Mouse (Mus musculus) effector memory CD4-positive, alpha-beta T cell, adult 7 months (primary cell): Measurements from ENCODE around the gene Krtap12-1. TPM values are rescaled to one million over a fixed set of nuclear protein-coding genes. Genes with fewer than 3 reads are reported as not detected.

Experiments used
- polyA plus RNA-seq: library from polyadenylated mRNA; unstranded; fragments of 100-300 nt; shearing (Covaris generic); gene quantifications from one replicate; pipeline ENCODE4 v1.2.1, GENCODE M21; 2017

The Krtap12-1 gene
- not detected for polyA plus RNA-seq

DNA sequence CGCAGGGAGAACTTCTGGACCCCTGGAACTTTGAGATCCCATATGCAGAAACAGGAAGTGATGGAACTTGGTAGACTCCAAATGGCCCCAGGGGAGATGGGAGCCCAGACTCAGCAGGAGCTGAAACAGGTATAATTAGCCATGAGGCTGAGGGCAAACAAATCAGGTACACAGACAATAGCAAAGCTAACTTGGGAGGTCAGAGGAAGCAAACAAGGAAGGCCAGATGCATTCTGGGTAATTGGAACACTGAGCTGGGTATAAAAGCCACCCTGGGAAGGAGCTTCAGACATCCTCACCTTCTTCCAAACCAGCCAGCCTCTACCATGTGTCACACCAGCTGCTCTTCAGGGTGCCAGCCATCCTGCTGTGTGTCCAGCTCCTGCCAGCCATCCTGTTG, at the start of gene Krtap12-1:
Gene Krtap12-1 (plus strand): TSS at position 301 of the 400 bp plus-strand sequence.

DNA sequence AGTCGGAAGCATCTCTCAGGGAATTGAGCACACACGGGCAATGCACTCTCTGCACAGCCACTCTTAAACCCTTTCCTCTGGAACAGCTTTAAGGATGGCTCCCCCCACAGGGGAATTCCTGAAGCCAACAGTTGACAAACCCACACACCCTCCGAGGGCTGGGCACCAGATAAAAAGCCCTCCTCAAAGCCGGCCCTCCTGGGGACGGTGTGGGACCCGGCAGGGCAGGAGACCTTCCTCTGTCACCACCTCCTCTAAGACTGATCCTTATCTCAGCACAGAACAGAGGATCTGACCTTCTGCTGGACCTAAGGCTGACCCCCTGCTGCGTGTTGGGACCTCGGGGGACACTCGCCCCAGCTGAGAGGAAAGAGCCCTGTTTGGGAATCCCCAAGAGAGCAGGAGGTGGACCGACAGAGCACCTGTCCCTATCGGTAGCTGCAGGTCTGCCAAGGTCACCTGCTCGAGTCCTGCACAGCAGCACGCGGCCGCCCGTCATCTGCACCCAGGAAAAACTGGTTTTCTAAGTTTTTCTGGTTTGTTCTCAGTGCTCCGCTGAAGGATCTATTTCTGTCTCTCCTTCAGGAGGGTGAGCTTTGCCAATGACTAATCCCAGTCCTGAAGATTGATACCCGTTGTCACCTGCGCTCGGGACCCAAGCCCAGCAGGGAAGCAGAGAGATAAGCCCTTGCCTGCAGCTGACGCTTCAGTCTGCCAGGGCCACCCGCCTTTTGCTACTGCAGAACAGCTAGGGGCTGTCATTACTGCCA, 34.3 kb upstream of the Krtap12-1 start, which contains the start of gene Tspear:
Gene Tspear (plus strand): TSS at position 675 of the 770 bp plus-strand sequence.

DNA sequence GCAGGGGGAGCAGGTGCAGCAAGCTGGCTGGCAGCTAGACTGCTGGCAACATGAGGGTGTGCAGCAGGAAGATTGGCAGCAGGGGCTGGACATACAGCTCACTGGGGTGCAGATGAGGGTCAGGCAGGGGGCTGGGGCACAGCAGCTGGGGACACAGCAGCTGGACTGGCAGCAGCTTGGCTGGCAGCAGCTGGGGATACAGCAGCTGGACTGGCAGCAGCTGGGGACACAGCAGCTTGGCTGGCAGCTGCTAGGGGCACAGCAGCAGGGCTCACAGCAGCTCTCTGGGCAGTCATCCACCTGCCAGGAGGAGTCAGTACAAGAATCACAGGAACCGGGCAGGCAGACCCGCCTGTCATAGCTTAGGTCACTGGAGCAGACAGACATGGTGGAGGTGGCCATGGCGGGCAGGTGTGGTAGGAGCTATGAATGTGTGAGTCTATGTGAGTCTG, 30.0 kb upstream of the Krtap12-1 start, which contains the start of gene Gm19402:
Gene Gm19402 (minus strand): TSS at position 402 of the 452 bp plus-strand sequence.

DNA sequence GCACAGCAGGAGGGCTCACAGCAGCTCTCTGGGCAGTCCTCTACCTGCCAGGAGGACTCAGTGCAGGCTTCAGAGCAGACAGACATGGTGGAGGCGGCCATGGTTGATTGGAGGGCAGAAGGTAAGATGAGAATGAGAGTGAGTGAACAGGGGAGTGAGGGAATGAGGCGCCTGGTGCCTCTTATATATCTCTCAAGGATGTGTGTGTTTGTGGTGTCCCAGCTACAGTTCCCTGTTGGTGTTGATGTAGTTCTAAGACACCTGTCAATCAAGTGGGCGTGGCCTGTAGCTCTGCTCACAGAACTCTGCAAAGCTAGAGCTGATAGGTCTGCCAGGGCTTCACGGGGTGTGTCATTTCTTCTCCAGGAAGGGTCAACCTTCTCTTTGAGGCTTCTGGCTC, 23.3 kb upstream of the Krtap12-1 start, which contains the start of gene Gm9508:
Gene Gm9508 (minus strand): TSS at position 101 of the 400 bp plus-strand sequence.

DNA sequence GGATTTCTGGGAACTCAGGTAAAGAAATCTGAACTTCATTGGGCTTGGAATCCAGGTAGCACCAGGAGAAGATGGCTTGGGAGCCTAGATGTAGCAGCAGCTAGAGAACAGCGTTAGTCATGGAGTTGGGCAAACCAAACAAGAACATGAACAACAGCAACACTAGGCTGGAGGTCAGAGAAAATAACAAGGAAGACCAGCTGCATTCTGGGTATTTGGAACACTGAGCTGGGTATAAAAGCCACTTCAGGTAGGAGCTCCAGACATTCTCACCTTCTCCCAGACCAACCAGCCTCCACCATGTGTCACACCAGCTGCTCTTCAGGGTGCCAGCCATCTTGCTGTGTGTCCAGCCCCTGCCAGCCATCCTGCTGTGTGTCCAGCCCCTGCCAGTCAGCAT, 14.1 kb upstream of the Krtap12-1 start, which contains the start of gene Gm10272:
Gene Gm10272 (plus strand): TSS at position 301 of the 400 bp plus-strand sequence.

DNA sequence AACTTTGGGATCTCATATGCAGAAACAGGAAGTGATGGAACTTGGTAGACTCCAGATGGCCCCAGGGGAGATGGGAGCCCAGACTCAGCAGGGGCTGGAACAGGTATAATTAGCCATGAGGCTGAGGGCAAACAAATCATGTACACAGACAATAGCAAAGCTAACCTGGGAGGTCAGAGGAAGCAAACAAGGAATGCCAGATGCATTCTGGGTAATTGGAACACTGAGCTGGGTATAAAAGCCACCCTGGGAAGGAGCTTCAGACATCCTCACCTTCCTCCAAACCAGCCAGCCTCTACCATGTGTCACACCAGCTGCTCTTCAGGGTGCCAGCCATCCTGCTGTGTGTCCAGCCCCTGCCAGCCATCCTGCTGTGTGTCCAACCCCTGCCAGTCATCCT, 9.2 kb upstream of the Krtap12-1 start, which contains the start of gene Gm10024:
Gene Gm10024 (plus strand): TSS at position 301 of the 400 bp plus-strand sequence.

DNA sequence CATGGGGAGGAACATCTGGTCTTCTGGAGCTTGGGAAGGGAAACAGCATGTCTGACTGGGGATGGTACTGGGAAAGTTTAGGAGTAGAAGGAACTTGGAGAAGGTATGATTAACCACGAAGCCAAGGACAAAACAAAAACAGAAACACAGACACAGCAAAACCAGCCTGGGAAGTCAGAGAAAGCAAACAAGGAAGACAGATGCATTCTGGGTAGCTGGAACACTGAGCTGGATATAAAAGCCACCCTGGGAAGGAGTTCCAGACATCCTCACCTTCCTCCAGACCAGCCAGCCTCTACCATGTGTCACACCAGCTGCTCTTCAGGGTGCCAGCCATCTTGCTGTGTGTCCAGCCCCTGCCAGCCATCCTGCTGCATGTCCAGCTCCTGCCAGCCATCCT, 4.9 kb upstream of the Krtap12-1 start, which contains the start of gene Gm10142:
Gene Gm10142 (plus strand): TSS at position 301 of the 400 bp plus-strand sequence.

DNA sequence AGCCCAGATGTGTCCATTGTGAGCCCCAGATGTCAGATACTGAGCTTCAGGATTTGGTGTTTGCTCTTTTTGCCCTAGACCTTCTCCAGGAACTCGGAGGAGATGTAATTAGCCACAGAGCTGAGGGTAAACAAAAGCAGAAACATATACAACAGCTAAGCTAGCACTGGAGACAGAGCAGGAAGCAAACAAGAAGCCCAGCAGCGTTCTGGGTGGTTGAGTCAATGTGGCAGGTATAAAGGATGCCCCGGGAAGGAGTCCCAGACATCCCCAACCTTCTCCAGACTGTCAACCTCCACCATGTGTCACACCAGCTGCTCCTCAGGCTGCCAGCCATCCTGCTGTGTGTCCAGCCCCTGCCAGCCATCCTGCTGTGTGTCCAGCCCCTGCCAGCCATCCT, 5.8 kb downstream of the Krtap12-1 start, which contains the start of gene Gm10100:
Gene Gm10100 (plus strand): TSS at position 301 of the 400 bp plus-strand sequence.

DNA sequence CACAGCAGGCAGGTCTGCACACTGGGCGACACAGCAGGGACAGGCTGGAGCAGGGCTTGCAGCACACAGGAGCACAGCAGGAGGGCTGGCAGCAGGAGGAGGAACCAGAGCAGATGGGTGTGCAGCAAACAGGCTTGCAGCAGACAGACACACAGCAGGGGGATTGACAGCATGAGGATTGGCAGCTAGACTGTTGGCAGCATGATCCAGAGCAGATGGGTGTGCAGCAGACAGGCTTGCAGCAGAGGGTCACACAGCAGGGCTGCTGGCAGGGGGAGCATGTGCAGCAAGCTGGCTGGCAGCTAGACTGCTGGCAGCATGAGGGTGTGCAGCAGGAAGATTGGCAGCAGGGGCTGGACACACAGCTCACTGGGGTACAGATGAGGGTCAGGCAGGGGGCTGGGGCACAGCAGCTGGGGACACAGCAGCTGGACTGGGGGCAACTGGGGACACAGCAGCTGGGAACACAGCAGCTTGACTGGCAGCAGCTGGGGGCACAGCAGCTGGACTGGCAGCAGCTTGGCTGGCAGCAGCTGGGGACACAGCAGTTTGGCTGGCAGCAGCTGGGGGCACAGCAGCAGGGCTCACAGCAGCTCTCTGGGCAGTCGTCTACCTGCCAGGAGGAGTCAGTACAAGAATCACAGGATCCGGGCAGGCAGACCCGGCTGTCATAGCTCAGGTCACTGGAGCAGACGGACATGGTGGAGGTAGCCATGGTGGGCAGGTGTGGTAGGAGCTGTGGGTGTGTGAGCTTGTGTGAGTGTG, 21.7 kb downstream of the Krtap12-1 start, which contains the start of gene Gm18596:
Gene Gm18596 (minus strand): TSS at position 715 of the 765 bp plus-strand sequence.

DNA sequence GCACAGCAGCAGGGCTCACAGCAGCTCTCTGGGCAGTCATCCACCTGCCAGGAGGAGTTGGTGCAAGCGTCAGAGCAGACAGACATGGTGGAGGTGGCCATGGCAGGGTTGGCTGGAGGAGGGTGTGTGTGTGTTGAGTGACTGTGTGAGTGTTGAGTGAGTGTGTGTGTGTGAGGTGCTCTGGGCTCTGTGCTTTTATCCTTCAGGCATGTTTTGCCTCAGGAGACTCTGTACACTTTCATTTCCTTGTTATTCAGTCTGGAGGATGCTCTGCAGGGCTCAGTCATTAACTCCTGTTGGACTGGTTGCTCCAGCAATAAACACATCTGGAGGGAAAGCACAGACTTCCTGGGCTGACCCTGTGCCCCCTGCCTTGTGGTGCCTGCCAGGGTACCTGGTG, 30.9 kb downstream of the Krtap12-1 start, which contains the start of gene Gm9736:
Gene Gm9736 (minus strand): TSS at position 101 of the 400 bp plus-strand sequence.

DNA sequence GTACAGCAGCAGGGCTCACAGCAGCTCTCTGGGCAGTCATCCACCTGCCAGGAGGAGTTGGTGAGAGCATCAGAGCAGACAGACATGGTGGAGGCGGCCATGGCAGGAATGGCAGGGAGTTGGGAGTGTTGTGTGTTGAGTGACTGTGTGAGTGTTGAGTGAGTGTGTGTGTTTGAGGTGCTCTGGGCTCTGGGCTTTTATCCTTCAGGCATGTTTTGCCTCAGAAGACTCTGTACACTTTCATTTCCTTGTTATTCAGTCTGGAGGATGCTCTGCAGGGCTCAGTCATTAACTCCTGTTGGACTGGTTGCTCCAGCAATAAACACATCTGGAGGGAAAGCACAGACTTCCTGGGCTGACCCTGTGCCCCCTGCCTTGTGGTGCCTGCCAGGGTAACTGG, 39.2 kb downstream of the Krtap12-1 start, which contains the start of gene Gm3233:
Gene Gm3233 (minus strand): TSS at position 101 of the 400 bp plus-strand sequence.

Other genes starting within 250 kb of the Krtap12-1 start
- 27.1 TPM for gene Fam207a, start 204.8 kb upstream of the Krtap12-1 start, polyA plus RNA-seq
- 617 TPM for gene Itgb2, start 190.3 kb upstream of the Krtap12-1 start, polyA plus RNA-seq
- gene Pttg1ip, start 138.9 kb upstream of the Krtap12-1 start, polyA plus RNA-seq = 91.7 TPM
- 96.7 TPM for gene Sumo3, start 114.5 kb upstream of the Krtap12-1 start, polyA plus RNA-seq
- not detected for gene Gm49325, start 114.4 kb upstream of the Krtap12-1 start, polyA plus RNA-seq
- gene Ube2g2, start 98.3 kb upstream of the Krtap12-1 start, polyA plus RNA-seq = 65.3 TPM
- gene Tspear, start 34.0 kb upstream of the Krtap12-1 start, polyA plus RNA-seq = 0.37 TPM
- not detected for gene Gm19402, start 29.8 kb upstream of the Krtap12-1 start, polyA plus RNA-seq
- not detected for gene Gm9508, start 23.4 kb upstream of the Krtap12-1 start, polyA plus RNA-seq
- not detected for gene Gm10272, start 14.0 kb upstream of the Krtap12-1 start, polyA plus RNA-seq
- not detected for gene Gm10024, start 9.1 kb upstream of the Krtap12-1 start, polyA plus RNA-seq
- gene Gm10142, start 4.8 kb upstream of the Krtap12-1 start, polyA plus RNA-seq = not detected
- not detected for gene Gm10100, start 5.9 kb downstream of the Krtap12-1 start, polyA plus RNA-seq
- not detected for gene Gm18596, start 22.0 kb downstream of the Krtap12-1 start, polyA plus RNA-seq
- not detected for gene Gm9736, start 30.8 kb downstream of the Krtap12-1 start, polyA plus RNA-seq
- not detected for gene Gm3233, start 39.1 kb downstream of the Krtap12-1 start, polyA plus RNA-seq
- gene Gm3238, start 50.7 kb downstream of the Krtap12-1 start, polyA plus RNA-seq = not detected
- gene Gm7138, start 56.3 kb downstream of the Krtap12-1 start, polyA plus RNA-seq = not detected
- gene Gm3250, start 61.9 kb downstream of the Krtap12-1 start, polyA plus RNA-seq = not detected
- not detected for gene Gm7137, start 67.6 kb downstream of the Krtap12-1 start, polyA plus RNA-seq
- not detected for gene Gm9639, start 74.5 kb downstream of the Krtap12-1 start, polyA plus RNA-seq
- gene Gm19668, start 78.5 kb downstream of the Krtap12-1 start, polyA plus RNA-seq = not detected
- not detected for gene Gm9507, start 91.2 kb downstream of the Krtap12-1 start, polyA plus RNA-seq
- gene Gm2696, start 94.1 kb downstream of the Krtap12-1 start, polyA plus RNA-seq = not detected
- not detected for gene Krtap10-4, start 106.5 kb downstream of the Krtap12-1 start, polyA plus RNA-seq
- gene Krtap10-10, start 115.3 kb downstream of the Krtap12-1 start, polyA plus RNA-seq = not detected
- gene Gm36176, start 126.2 kb downstream of the Krtap12-1 start, polyA plus RNA-seq = not detected
- gene Gm10318, start 132.3 kb downstream of the Krtap12-1 start, polyA plus RNA-seq = not detected
- gene Gm3285, start 141.4 kb downstream of the Krtap12-1 start, polyA plus RNA-seq = not detected
- 0.32 TPM for gene Lrrc3, start 181.9 kb downstream of the Krtap12-1 start, polyA plus RNA-seq
- 1.1 TPM for gene Trpm2, start 250.0 kb downstream of the Krtap12-1 start, polyA plus RNA-seq